Mouse (Mus musculus) layer of hippocampus, postnatal 36 days (tissue): ENCODE data around the gene Tspyl4. TPM values are rescaled to one million over a fixed set of nuclear protein-coding genes. Genes with fewer than 3 reads are reported as not detected.
"Not testable (repeated sequence)": the region's sequence is repeated elsewhere in the genome, so short reads cannot be mapped to it uniquely, and the experiment has no call there.

Experiments
- DNase-seq, 2 experiments: peaks; one replicate each; pipeline ENCODE4 v3.0.0; 2022
- total RNA-seq, 2 experiments: library from RNA; stranded (reverse); gene quantifications; 2 replicates each; pipeline ENCODE4 v1.2.3; 2021

The Tspyl4 gene
- total RNA-seq: 100 to 1,000 TPM; 346 to 384 TPM

- peak; percentile 90 to 92 for DNase-seq
These were observed at the start of gene Tspyl4 for GRCm38 (mm10) chr10:34297299-34297979. Gene Tspyl4, plus strand, starts transcription at chr10:34297442.

GRCm38 (mm10) chr10:34247757-34248156, 49.5 kb upstream of the Tspyl4 start:
- DNase-seq: no peak

GRCm38 (mm10) chr10:34249594-34249993, 47.6 kb upstream of the Tspyl4 start:
- no peak for DNase-seq

- not testable (repeated sequence) for DNase-seq
These were observed 44.4 kb upstream of the Tspyl4 start for GRCm38 (mm10) chr10:34252833-34253232.

- DNase-seq: no peak
These were observed 32.1 kb upstream of the Tspyl4 start for GRCm38 (mm10) chr10:34265106-34265505.

GRCm38 (mm10) chr10:34267312-34268070, 29.8 kb upstream of the Tspyl4 start:
- no peak for DNase-seq

- DNase-seq: peak in 1 of 2 experiments; percentile 11
These were observed 25.6 kb upstream of the Tspyl4 start for GRCm38 (mm10) chr10:34271681-34272080.

- peak in 1 of 2 experiments; percentile 30 for DNase-seq
These were observed 16.6 kb upstream of the Tspyl4 start for GRCm38 (mm10) chr10:34280591-34281175.

GRCm38 (mm10) chr10:34281211-34281961, 15.9 kb upstream of the Tspyl4 start:
- no peak for DNase-seq

GRCm38 (mm10) chr10:34281962-34282388, 15.3 kb upstream of the Tspyl4 start, which contains the start of gene Tspyl1:
Gene Tspyl1, plus strand, starts transcription at chr10:34282190.
- DNase-seq: peak; percentile 97

GRCm38 (mm10) chr10:34282420-34283238, 14.6 kb upstream of the Tspyl4 start:
- peak; percentile 47 to 48 for DNase-seq

GRCm38 (mm10) chr10:34296911-34297298, 337 bp upstream of the Tspyl4 start:
- no peak for DNase-seq

- peak in 1 of 2 experiments; percentile 29 for DNase-seq
These were observed 925 bp downstream of the Tspyl4 start for GRCm38 (mm10) chr10:34297980-34298753.

- no peak for DNase-seq
These were observed 3.1 kb downstream of the Tspyl4 start for GRCm38 (mm10) chr10:34300368-34300767.

- DNase-seq: no peak
These were observed 9.8 kb downstream of the Tspyl4 start for GRCm38 (mm10) chr10:34307070-34307469.

GRCm38 (mm10) chr10:34309915-34310685, 12.9 kb downstream of the Tspyl4 start:
- DNase-seq: no peak

- DNase-seq: no peak
These were observed 15.3 kb downstream of the Tspyl4 start for GRCm38 (mm10) chr10:34312536-34312935.

GRCm38 (mm10) chr10:34316571-34317216, 19.5 kb downstream of the Tspyl4 start:
- DNase-seq: peak; percentile 59 to 72

GRCm38 (mm10) chr10:34317217-34317606, 20.0 kb downstream of the Tspyl4 start:
- no peak for DNase-seq
